Mouse (Mus musculus) cerebellum, adult 2 months (tissue): ENCODE data around the gene Cep295nl.

Source experiments
- CTCF ChIP-seq: fragments of 200-500 bp; IDR thresholded peaks from 2 replicates; pipeline ENCODE4 v1.5.1; 2011; ENCODE audit warnings: low read depth, mild to moderate bottlenecking, control low read depth, low read length, moderate library complexity, borderline replicate concordance; ENCODE audit not compliant: insufficient read depth
- POLR2A ChIP-seq: fragments of 200-500 bp; IDR thresholded peaks from 2 replicates; pipeline ENCODE4 v1.6.1; 2011; ENCODE audit warnings: low read length, control low read depth, borderline replicate concordance; ENCODE audit not compliant: insufficient read depth

DNA sequence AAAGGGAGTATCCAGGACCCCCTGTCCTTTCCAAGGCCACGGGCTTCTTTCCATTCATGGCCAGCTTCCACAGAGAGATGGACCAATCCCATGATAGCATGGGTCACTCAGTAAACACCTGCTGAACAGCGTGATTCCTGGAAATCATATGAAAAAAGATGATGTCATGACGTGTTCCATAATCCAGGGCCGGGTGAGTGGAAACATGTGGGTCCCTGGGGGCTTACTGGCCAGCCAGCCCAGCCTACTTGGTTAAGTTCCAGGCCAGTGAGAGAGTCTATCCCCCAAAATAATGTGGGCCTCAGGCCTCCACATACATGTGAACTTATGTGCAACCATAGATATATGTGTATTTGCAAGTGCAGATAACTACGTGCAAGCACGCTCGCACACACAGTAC is 29.6 kb upstream of the Cep295nl start:
- TF ChIP-seq CTCF = no peak
- TF ChIP-seq POLR2A = no peak
